Comparison of ENCODE assay signal across 9 mouse cellular contexts in genomic region chr16:49164349-49165137, GRCm38 (mm10).
A peak's percentile ranks its signal among the peaks of the same experiment; 100 is the strongest.
DNase-seq lines count a peak whose midpoint lies in the region; ATAC-seq and TF ChIP-seq lines count a peak whose summit lies in the region.
"Had no signal": no experiment of that assay in that cellular context is flagged by ENCODE, and none has a peak within 500 bp of the region (broad histone marks: within the 10 kb centered on the region; RNA-seq: fewer than 3 reads in every experiment).

No protein-coding gene starts in this region.

- 20% methylated on average over 7 of the region's 7 CpGs for WGBS in lung, embryonic 14.5 days

- H3K4me1 ChIP-seq in lung, embryonic 14.5 days (ENCODE audit: insufficient read depth), result 0 out of 2 replicates have a peak, but pooled peaks cover 2% of the 10 kb centered on the region
- H3K4me1 ChIP-seq: megakaryocyte, embryonic 14.5 days had no signal

- H3K27me3 ChIP-seq in lung, embryonic 14.5 days (ENCODE audit: insufficient read depth, low read length), result no peaks in the 10 kb centered on the region
- H3K27me3 ChIP-seq: megakaryocyte, embryonic 14.5 days had no signal

- TF ChIP-seq CTCF in lung, embryonic 14.5 days (IDR thresholded peaks at IDR 0.05; ENCODE audit: low read depth), result peak; percentile 89

- no peak overlapping the region for H3K4me3 ChIP-seq in lung, embryonic 14.5 days (ENCODE audit: low read depth, low read length)
- H3K4me3 ChIP-seq: megakaryocyte, embryonic 14.5 days had no signal

- no peaks in the 10 kb centered on the region for H3K9me3 ChIP-seq in lung, embryonic 14.5 days (ENCODE audit: low read depth, low read length)
- H3K9me3 ChIP-seq: megakaryocyte, embryonic 14.5 days had no signal

- ATAC-seq in lung, embryonic 14.5 days (ENCODE audit: insufficient read depth), result peak; percentile 87

- H3K9ac ChIP-seq in lung, embryonic 14.5 days, result no peak overlapping the region

- H3K4me2 ChIP-seq in lung, embryonic 14.5 days, result no peak overlapping the region

- no peaks in the 10 kb centered on the region for H3K36me3 ChIP-seq in lung, embryonic 14.5 days (ENCODE audit: insufficient read depth)

- H3K27ac ChIP-seq in lung, embryonic 14.5 days (ENCODE audit: low read depth), result no peak overlapping the region

- DNase-seq in adrenal gland, adult (ENCODE audit: inconsistent age in 2 of 2, low spot score in 1 of 2), result peak; percentile 21 to 78
- no peak for DNase-seq in adrenal gland, adult 8-10 months
- DNase-seq in adrenal gland, postnatal 10 days, result peak; percentile 78
- peak; percentile 51 for DNase-seq in embryo, embryonic 11.5 days (ENCODE audit: low read depth, low spot score)
- DNase-seq in heart, postnatal 4 days, result peak; percentile 66
- peak; percentile 70 for DNase-seq in layer of hippocampus, adult 11-12 months (ENCODE audit: low spot score)
- DNase-seq in lung, embryonic 14.5 days, result peak; percentile 88
- DNase-seq in ovary, postnatal 36 days (ENCODE audit: low spot score), result peak; percentile 12
